Mouse (Mus musculus) stomach, postnatal 0 days (tissue): Measurements from ENCODE around the gene Lin37.
A peak's percentile ranks its signal among the peaks of the same experiment; 100 is the strongest.

ENCODE experiments used
- CTCF ChIP-seq: IDR thresholded peaks from 2 replicates; pipeline ENCODE4 v1.5.1; 2016; ENCODE audit warnings: antibody characterized with exemption, low read depth, mild to moderate bottlenecking, moderate library complexity
- EP300 ChIP-seq: optimal IDR thresholded peaks from 2 replicates; pipeline ENCODE3; 2016; ENCODE audit warnings: antibody characterized with exemption

GRCm38 (mm10) chr7:30563117-30563905 lies 3.7 kb upstream of the Lin37 start, which contains the start of the genes U2af1l4, Gm49396 and Psenen:
- no peak for TF ChIP-seq EP300
- peak; percentile 35 for TF ChIP-seq CTCF
